Mouse (Mus musculus) embryonic facial prominence, embryonic 15.5 days (tissue): ENCODE measurements around the gene Chst4. TPM values are rescaled to one million over a fixed set of nuclear protein-coding genes. Genes with fewer than 3 reads are reported as not detected.
A peak's percentile ranks its signal among the peaks of the same experiment; 100 is the strongest.

ENCODE experiments used
- ATAC-seq: fragments of 200-750 bp; cut with Nextera tagmentation; 2 replicates; pipeline ENCODE4 v1.8.0; 2017; ENCODE audit warnings: low read depth, moderate TSS enrichment; ENCODE audit not compliant: insufficient number of reproducible peaks, low FRiP score, low TSS enrichment
- H3K27ac ChIP-seq: fragments of 300-500 bp; sonication (generic); replicated peaks from 2 replicates; pipeline ENCODE4 v1.5.1; 2015; ENCODE audit warnings: mild to moderate bottlenecking, inconsistent platforms
- H3K27me3 ChIP-seq: fragments of 300-500 bp; sonication (generic); 2 replicates; pipeline ENCODE4 v1.6.1; 2015; ENCODE audit warnings: inconsistent platforms
- H3K36me3 ChIP-seq: fragments of 300-500 bp; sonication (generic); 2 replicates; pipeline ENCODE4 v1.6.1; 2015; ENCODE audit warnings: mild to moderate bottlenecking, inconsistent platforms
- H3K4me1 ChIP-seq: fragments of 300-500 bp; sonication (generic); 2 replicates; pipeline ENCODE4 v1.6.1; 2015; ENCODE audit warnings: inconsistent platforms
- H3K4me2 ChIP-seq: fragments of 300-500 bp; sonication (generic); replicated peaks from 2 replicates; pipeline ENCODE4 v1.6.1; 2015; ENCODE audit warnings: mild to moderate bottlenecking, inconsistent platforms
- H3K4me3 ChIP-seq: fragments of 300-500 bp; sonication (generic); replicated peaks from 2 replicates; pipeline ENCODE4 v1.5.1; 2015; ENCODE audit warnings: mild to moderate bottlenecking, inconsistent platforms
- H3K9ac ChIP-seq: fragments of 300-500 bp; sonication (generic); 2 replicates; pipeline ENCODE4 v1.6.1; 2015; ENCODE audit warnings: inconsistent platforms
- H3K9me3 ChIP-seq: fragments of 300-500 bp; sonication (generic); replicated peaks from 2 replicates; pipeline ENCODE4 v1.6.1; 2016; ENCODE audit warnings: inconsistent platforms
- WGBS: fragments of 180-500 bp; shearing (Covaris S2); methylation state at CpG from one replicate; pipeline ENCODE4 v1.1.7; 2015; 5-methylcytosine and 5-hydroxymethylcytosine counted together
- polyA plus RNA-seq: library from polyadenylated mRNA; unstranded; fragments of >200 nt; fragmentation: Nextera tagmentation; extraction: Ambion mirVana; gene quantifications from 2 replicates; pipeline ENCODE4 v1.2.1, GENCODE M21; 2015

Gene Chst4
- polyA plus RNA-seq: not detected in 2 replicates

GRCm38 (mm10) chr8:110039659-110040058 is at the start of gene Chst4:
Gene Chst4 (minus strand): TSS chr8:110039740.
- Histone ChIP-seq H3K4me2 (no peak within 1 kb of the TSS), H3K9ac (no peak within 1 kb of the TSS), H3K27me3 (no peaks in the 10 kb centered on the region), H3K27ac (no peak within 1 kb of the TSS), H3K4me1 (no peaks in the 10 kb centered on the region), H3K36me3 (no peaks in the 10 kb centered on the region), H3K4me3 (no peak within 1 kb of the TSS), H3K9me3 (no peaks in the 10 kb centered on the region)
- ATAC-seq: no peak
- 62% methylated on average over 5 of the region's 5 CpGs for WGBS

GRCm38 (mm10) chr8:110082416-110083105 is 43.0 kb upstream of the Chst4 start:
- H3K4me1 ChIP-seq: peaks cover 7% of the 10 kb centered on the region; the same call in 1 of the 2 replicates
- no peaks in the 10 kb centered on the region for H3K27me3 ChIP-seq
- 74% methylated on average over 11 of the region's 11 CpGs for WGBS
- no peak for ATAC-seq
- no peak overlapping the region for H3K27ac ChIP-seq
- no peaks in the 10 kb centered on the region for H3K9me3 ChIP-seq
- no peak overlapping the region for H3K4me2 ChIP-seq
- no peak overlapping the region for H3K9ac ChIP-seq
- H3K4me3 ChIP-seq: no peak overlapping the region
- peaks cover 32% of the 10 kb centered on the region for H3K36me3 ChIP-seq

GRCm38 (mm10) chr8:110079282-110080221 is 40.0 kb upstream of the Chst4 start, which contains the start of gene Zfp612:
Gene Zfp612 (plus strand): TSS chr8:110079746.
- H3K27ac ChIP-seq: no peak within 1 kb of the TSS
- H3K9me3 ChIP-seq: no peaks in the 10 kb centered on the region
- no peaks in the 10 kb centered on the region for H3K27me3 ChIP-seq
- peak within 1 kb of the TSS; percentile 45 for H3K9ac ChIP-seq
- peaks cover 10% of the 10 kb centered on the region; the same call in 1 of the 2 replicates for H3K36me3 ChIP-seq
- ATAC-seq: peak; percentile 84
- H3K4me1 ChIP-seq: peaks cover 7% of the 10 kb centered on the region; the same call in 1 of the 2 replicates
- WGBS: 6% methylated on average over 54 of the region's 54 CpGs
- H3K4me3 ChIP-seq: peak within 1 kb of the TSS; percentile 67
- H3K4me2 ChIP-seq: peak within 1 kb of the TSS; percentile 86

GRCm38 (mm10) chr8:110074496-110074895 is 35.0 kb upstream of the Chst4 start:
- Histone ChIP-seq H3K9me3 (no peaks in the 10 kb centered on the region), H3K36me3 (no peaks in the 10 kb centered on the region), H3K27me3 (no peaks in the 10 kb centered on the region), H3K27ac (no peak overlapping the region), H3K9ac (no peak overlapping the region), H3K4me1 (peaks cover 3% of the 10 kb centered on the region; the same call in 1 of the 2 replicates), H3K4me2 (no peak overlapping the region), H3K4me3 (no peak overlapping the region)
- ATAC-seq: no peak
- WGBS: 83% methylated on average over 8 of the region's 8 CpGs

- H3K4me1 ChIP-seq: no peaks in the 10 kb centered on the region
- ATAC-seq: no peak
- no peak overlapping the region for H3K4me3 ChIP-seq
- H3K27me3 ChIP-seq: no peaks in the 10 kb centered on the region
- no peak overlapping the region for H3K9ac ChIP-seq
- H3K27ac ChIP-seq: no peak overlapping the region
- no peaks in the 10 kb centered on the region for H3K9me3 ChIP-seq
- H3K36me3 ChIP-seq: no peaks in the 10 kb centered on the region
- 14% methylated on average over 9 of the region's 9 CpGs for WGBS
- no peak overlapping the region for H3K4me2 ChIP-seq
Observed at GRCm38 (mm10) chr8:110071600-110071999, 32.1 kb upstream of the Chst4 start.

GRCm38 (mm10) chr8:110069706-110070105 is 30.2 kb upstream of the Chst4 start:
- WGBS: 72% methylated on average over 4 of the region's 4 CpGs

GRCm38 (mm10) chr8:110065676-110066075 is 26.1 kb upstream of the Chst4 start:
- Histone ChIP-seq H3K4me3 (no peak overlapping the region), H3K4me1 (no peaks in the 10 kb centered on the region), H3K27ac (no peak overlapping the region), H3K36me3 (no peaks in the 10 kb centered on the region), H3K4me2 (no peak overlapping the region), H3K9me3 (no peaks in the 10 kb centered on the region; the same call in 1 of the 2 replicates), H3K27me3 (no peaks in the 10 kb centered on the region), H3K9ac (no peak overlapping the region)
- no peak for ATAC-seq
- 88% methylated on average over 4 of the region's 4 CpGs for WGBS

More at GRCm38 (mm10) chr8:110069706-110070105, 30.2 kb upstream of the Chst4 start:
- Histone ChIP-seq H3K4me3 (no peak overlapping the region), H3K36me3 (no peaks in the 10 kb centered on the region), H3K4me2 (no peak overlapping the region), H3K9me3 (no peaks in the 10 kb centered on the region), H3K4me1 (no peaks in the 10 kb centered on the region), H3K27me3 (no peaks in the 10 kb centered on the region), H3K27ac (no peak overlapping the region), H3K9ac (no peak overlapping the region)
- no peak for ATAC-seq

GRCm38 (mm10) chr8:110064606-110065365 is 25.2 kb upstream of the Chst4 start:
- Histone ChIP-seq H3K4me2 (no peak overlapping the region), H3K4me1 (no peaks in the 10 kb centered on the region), H3K4me3 (no peak overlapping the region), H3K27ac (no peak overlapping the region), H3K9me3 (no peaks in the 10 kb centered on the region; the same call in 1 of the 2 replicates), H3K36me3 (no peaks in the 10 kb centered on the region), H3K27me3 (no peaks in the 10 kb centered on the region), H3K9ac (no peak overlapping the region)
- ATAC-seq: no peak
- 92% methylated on average over 18 of the region's 18 CpGs for WGBS

- H3K36me3 ChIP-seq: no peaks in the 10 kb centered on the region
- no peaks in the 10 kb centered on the region; the same call in 1 of the 2 replicates for H3K9me3 ChIP-seq
- H3K4me3 ChIP-seq: no peak overlapping the region
- no peaks in the 10 kb centered on the region for H3K27me3 ChIP-seq
- no peak overlapping the region for H3K27ac ChIP-seq
- 80% methylated on average over 9 of the region's 9 CpGs for WGBS
- no peak for ATAC-seq
- no peak overlapping the region for H3K4me2 ChIP-seq
- H3K4me1 ChIP-seq: no peaks in the 10 kb centered on the region
- H3K9ac ChIP-seq: no peak overlapping the region
Observed at GRCm38 (mm10) chr8:110064161-110064560, 24.6 kb upstream of the Chst4 start.

- no peak overlapping the region for H3K4me3 ChIP-seq
- H3K36me3 ChIP-seq: no peaks in the 10 kb centered on the region
- H3K4me2 ChIP-seq: no peak overlapping the region
- no peaks in the 10 kb centered on the region; the same call in 1 of the 2 replicates for H3K9me3 ChIP-seq
- H3K4me1 ChIP-seq: no peaks in the 10 kb centered on the region
- H3K9ac ChIP-seq: no peak overlapping the region
- no peak for ATAC-seq
- 80% methylated on average over 8 of the region's 8 CpGs for WGBS
- no peak overlapping the region for H3K27ac ChIP-seq
- H3K27me3 ChIP-seq: no peaks in the 10 kb centered on the region
Observed at GRCm38 (mm10) chr8:110058207-110058606, 18.7 kb upstream of the Chst4 start.
